Comparison of ENCODE assay signal across 1 mouse cellular context in the genomic region with DNA sequence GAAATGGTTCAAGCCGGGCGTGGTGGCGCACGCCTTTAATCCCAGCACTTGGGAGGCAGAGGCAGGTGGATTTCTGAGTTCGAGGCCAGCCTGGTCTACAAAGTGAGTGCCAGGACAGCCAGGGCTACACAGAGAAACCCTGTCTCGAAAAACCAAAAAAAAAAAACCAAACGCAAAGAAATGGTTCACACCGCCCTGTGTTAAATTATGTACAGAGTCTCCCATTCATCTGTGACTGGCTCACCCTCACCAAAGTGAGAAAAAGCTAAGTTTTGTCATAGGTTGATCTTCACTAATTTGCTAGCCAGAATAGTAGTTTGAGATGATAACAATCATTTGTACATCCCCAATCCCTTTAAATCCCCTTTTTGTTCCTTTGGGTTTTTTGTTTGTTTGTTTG.
TF ChIP-seq lines count a peak whose summit lies in the region.

No protein-coding gene starts in this region.

TF ChIP-seq in ES-E14, 5 proteins besides CTCF, POLR2A, EP300 and RAD21:
- peak; percentile 72; the same call in 1 of the 2 replicates for TF ChIP-seq ZNF384 (IDR thresholded peaks at IDR 0.05; ENCODE audit: low read depth, low read length)
